Mouse (Mus musculus): ENCODE measurements around the gene Nt5c2.
"Not testable (repeated sequence)": the region's sequence is repeated elsewhere in the genome, so short reads cannot be mapped to it uniquely, and the experiment has no call there.

Gene Nt5c2

GRCm38 (mm10) chr19:46989479-46990152, 25.3 kb downstream of the Nt5c2 start:
- no peak for DNase-seq (ENCODE audit: low spot score in 2 of 2)

- no peak for DNase-seq (ENCODE audit: low spot score in 2 of 2)
Observed at GRCm38 (mm10) chr19:46988231-46989087, 26.5 kb downstream of the Nt5c2 start.

GRCm38 (mm10) chr19:46987646-46988045, 27.3 kb downstream of the Nt5c2 start:
- DNase-seq (ENCODE audit: low spot score in 2 of 2) = no peak

GRCm38 (mm10) chr19:46984726-46985622, 30.0 kb downstream of the Nt5c2 start:
- DNase-seq (ENCODE audit: low spot score in 2 of 2) = no peak

- DNase-seq (ENCODE audit: low spot score in 2 of 2) = no peak
Observed at GRCm38 (mm10) chr19:46983966-46984380, 31.0 kb downstream of the Nt5c2 start.

- DNase-seq (ENCODE audit: low spot score in 2 of 2) = no peak
Observed at GRCm38 (mm10) chr19:46983352-46983965, 31.5 kb downstream of the Nt5c2 start.

GRCm38 (mm10) chr19:46981462-46981861, 33.5 kb downstream of the Nt5c2 start:
- no peak for DNase-seq (ENCODE audit: low spot score in 2 of 2)

- no peak for DNase-seq (ENCODE audit: low spot score in 2 of 2)
Observed at GRCm38 (mm10) chr19:46979781-46980105, 35.2 kb downstream of the Nt5c2 start.

GRCm38 (mm10) chr19:46978920-46979780, 35.8 kb downstream of the Nt5c2 start:
- no peak for DNase-seq (ENCODE audit: low spot score in 2 of 2)

GRCm38 (mm10) chr19:46978069-46978468, 36.9 kb downstream of the Nt5c2 start:
- not testable (repeated sequence) for DNase-seq (ENCODE audit: low spot score in 2 of 2)

GRCm38 (mm10) chr19:46977460-46977859, 37.5 kb downstream of the Nt5c2 start:
- no peak for DNase-seq (ENCODE audit: low spot score in 2 of 2)

GRCm38 (mm10) chr19:46976743-46977142, 38.2 kb downstream of the Nt5c2 start:
- DNase-seq (ENCODE audit: low spot score in 2 of 2) = no peak

GRCm38 (mm10) chr19:46975997-46976396, 39.0 kb downstream of the Nt5c2 start:
- DNase-seq (ENCODE audit: low spot score in 2 of 2) = no peak

GRCm38 (mm10) chr19:46975565-46975964, 39.4 kb downstream of the Nt5c2 start:
- DNase-seq (ENCODE audit: low spot score in 2 of 2) = peak in 1 of 2 experiments; percentile 31

GRCm38 (mm10) chr19:46972159-46972558, 42.8 kb downstream of the Nt5c2 start:
- DNase-seq (ENCODE audit: low spot score in 2 of 2) = no peak

- no peak for DNase-seq (ENCODE audit: low spot score in 2 of 2)
Observed at GRCm38 (mm10) chr19:46971712-46972111, 43.2 kb downstream of the Nt5c2 start.

- DNase-seq (ENCODE audit: low spot score in 2 of 2) = no peak
Observed at GRCm38 (mm10) chr19:46971051-46971689, 43.8 kb downstream of the Nt5c2 start.

GRCm38 (mm10) chr19:46970121-46970729, 44.7 kb downstream of the Nt5c2 start:
- no peak for DNase-seq (ENCODE audit: low spot score in 2 of 2)

- no peak for DNase-seq (ENCODE audit: low spot score in 2 of 2)
Observed at GRCm38 (mm10) chr19:46969286-46969985, 45.5 kb downstream of the Nt5c2 start.

Data from cerebellum, postnatal 4 days (tissue).